Comparison of ENCODE assay signal across 8 mouse cellular contexts in genomic region chr11:80208860-80209800, GRCm38 (mm10). TPM values are rescaled to one million over a fixed set of nuclear protein-coding genes. Genes with fewer than 3 reads are reported as not detected.
DNase-seq lines count a peak whose midpoint lies in the region; ATAC-seq and TF ChIP-seq lines count a peak whose summit lies in the region.

TSS of gene Rhot1 (plus strand) at chr11:80209019.

- peak; percentile 99 for DNase-seq in MEL (ENCODE audit: low read depth, low spot score)
- DNase-seq in cerebellum, adult 2 months, result peak; percentile 96 to 98
- peak; percentile 92 for DNase-seq in forelimb bud, embryonic 11.5 days (ENCODE audit: low read depth, low spot score)
- DNase-seq in layer of hippocampus, adult 9-10 months (ENCODE audit: low spot score), result peak; percentile 94
- DNase-seq in ovary, postnatal 10 days (ENCODE audit: low spot score), result peak; percentile 94
- peak; percentile 92 to 98 for DNase-seq in thymus, postnatal 10 days (ENCODE audit: low spot score in 2 of 2)

- no peaks in the 10 kb centered on the region for H3K9me3 ChIP-seq in MEL (replicated peaks; ENCODE audit: insufficient read depth, low read length)
- no peaks in the 10 kb centered on the region for H3K9me3 ChIP-seq in lung, embryonic 16.5 days (ENCODE audit: control insufficient read depth, low read length)

- peaks cover 5 to 9% of the 10 kb centered on the region in 2 experiments for H3K36me3 ChIP-seq in MEL (ENCODE audit: control insufficient read depth in 1 of 2, insufficient read depth in 2 of 2, low read length in 2 of 2)
- peaks cover 3% of the 10 kb centered on the region; the same call in 1 of the 2 replicates for H3K36me3 ChIP-seq in lung, embryonic 16.5 days (ENCODE audit: control insufficient read depth, insufficient read depth, low read length)

- peak within 1 kb of the TSS; percentile 85 for H3K9ac ChIP-seq in MEL (ENCODE audit: control insufficient read depth, low read depth, low read length, poor library complexity, severe bottlenecking)
- peak within 1 kb of the TSS; percentile 88 for H3K9ac ChIP-seq in lung, embryonic 16.5 days (ENCODE audit: low read length)

- peak; percentile 94 to 96 for TF ChIP-seq POLR2A in MEL (IDR thresholded peaks at IDR 0.05; ENCODE audit: control insufficient read depth in 1 of 2, insufficient read depth in 1 of 2, low read depth in 1 of 2, low read length in 2 of 2, poor library complexity in 1 of 2)
- TF ChIP-seq POLR2A in cerebellum, adult 2 months (IDR thresholded peaks at IDR 0.05; ENCODE audit: borderline replicate concordance, insufficient read depth, low read length), result peak; percentile 71

- no peaks in the 10 kb centered on the region for H3K27me3 ChIP-seq in MEL (ENCODE audit: control insufficient read depth in 1 of 2, insufficient read depth in 2 of 2, low read length in 2 of 2)
- H3K27me3 ChIP-seq in cerebellum, adult 2 months (ENCODE audit: control insufficient read depth, insufficient read depth, low read length), result no peaks in the 10 kb centered on the region
- H3K27me3 ChIP-seq in lung, embryonic 16.5 days (ENCODE audit: control insufficient read depth, insufficient read depth, low read depth, low read length), result no peaks in the 10 kb centered on the region

- H3K4me1 ChIP-seq in MEL (ENCODE audit: control insufficient read depth in 1 of 2, insufficient read depth in 2 of 2, low read length in 2 of 2), result peaks cover 3 to 5% of the 10 kb centered on the region in 2 experiments; a peak in 3 of 4 replicates
- H3K4me1 ChIP-seq in cerebellum, adult 2 months (ENCODE audit: control insufficient read depth, insufficient read depth, low read length), result peaks cover 4% of the 10 kb centered on the region
- H3K4me1 ChIP-seq in lung, embryonic 16.5 days (replicated peaks; ENCODE audit: control insufficient read depth, insufficient read depth, low read length), result peaks cover 7% of the 10 kb centered on the region

- TF ChIP-seq RAD21 in MEL (IDR thresholded peaks at IDR 0.05; ENCODE audit: low read depth, low read length), result no peak

- peak; percentile 78 to 99 (median 95) for TF ChIP-seq CTCF in MEL (IDR thresholded peaks at IDR 0.05 in 2 of 3, conservative IDR thresholded peaks at IDR 0.05 in 1 of 3; ENCODE audit: control insufficient read depth in 1 of 3, insufficient read depth in 1 of 3, low read depth in 2 of 3, low read length in 3 of 3, poor library complexity in 1 of 3, severe bottlenecking in 1 of 3)
- TF ChIP-seq CTCF in cerebellum, adult 2 months (IDR thresholded peaks at IDR 0.05; ENCODE audit: borderline replicate concordance, insufficient read depth, low read depth, low read length), result peak; percentile 79

- under 1% methylated on average over 78 of the region's 78 CpGs for WGBS in cerebellum, adult 2 months
- WGBS in lung, embryonic 16.5 days, result 0% methylated on average over 64 of the region's 78 CpGs

- peak within 1 kb of the TSS; percentile 71 for H3K27ac ChIP-seq in MEL (ENCODE audit: control insufficient read depth, low read depth, low read length)
- peak within 1 kb of the TSS; percentile 48 for H3K27ac ChIP-seq in cerebellum, adult 2 months (ENCODE audit: insufficient read depth, low read length)
- H3K27ac ChIP-seq in lung, embryonic 16.5 days (ENCODE audit: low read length), result peak within 1 kb of the TSS; percentile 94

- peak within 1 kb of the TSS; percentile 91 to 96 for H3K4me3 ChIP-seq in MEL (ENCODE audit: control insufficient read depth in 1 of 2, insufficient read depth in 1 of 2, low read depth in 2 of 2, low read length in 2 of 2)
- H3K4me3 ChIP-seq in cerebellum, adult 2 months (replicated peaks; ENCODE audit: insufficient read depth, low read depth, low read length), result peak within 1 kb of the TSS; percentile 67
- H3K4me3 ChIP-seq in lung, embryonic 16.5 days (ENCODE audit: low read length), result peak within 1 kb of the TSS; percentile 85

- ATAC-seq in hematopoietic stem cell, adult 5-6 weeks (replicated peaks in 1 of 2; ENCODE audit: insufficient read depth in 1 of 2, low FRiP score in 2 of 2, low TSS enrichment in 1 of 2, low read depth in 1 of 2, poor library complexity in 2 of 2, severe bottlenecking in 2 of 2), result peak; percentile 77 to 90
- peak; percentile 97 for ATAC-seq in lung, embryonic 16.5 days (ENCODE audit: low read depth)

- H3K79me2 ChIP-seq in MEL (ENCODE audit: control insufficient read depth, insufficient read depth, low read length, poor library complexity), result peaks cover 31% of the 10 kb centered on the region

- peak within 1 kb of the TSS; percentile 58 for H3K4me2 ChIP-seq in lung, embryonic 16.5 days (ENCODE audit: low read depth, low read length)

- peak in 1 of 2 experiments; percentile 59; a peak in 2 of 4 replicates for TF ChIP-seq EP300 in MEL (IDR thresholded peaks at IDR 0.05; ENCODE audit: low read depth in 1 of 2, low read length in 2 of 2)

TF ChIP-seq in MEL, 35 proteins besides CTCF, POLR2A, EP300 and RAD21:
- TF ChIP-seq NRF1 (IDR thresholded peaks at IDR 0.05; ENCODE audit: insufficient read depth, low read depth, low read length, poor library complexity, severe bottlenecking), result 0 out of 2 replicates have a peak, but pooled peaks have one; percentile 28
- 0 out of 2 replicates have a peak, but pooled peaks have one; percentile 1 for TF ChIP-seq ZC3H11A (IDR thresholded peaks at IDR 0.05; ENCODE audit: low read depth, low read length)
- TF ChIP-seq HCFC1 (IDR thresholded peaks at IDR 0.05; ENCODE audit: low read depth, low read length), result peak; percentile 94
- TF ChIP-seq ZKSCAN1 (IDR thresholded peaks at IDR 0.05; ENCODE audit: low read depth, low read length), result no peak
- no peak for TF ChIP-seq CHD2 (IDR thresholded peaks at IDR 0.05; ENCODE audit: low read length)
- TF ChIP-seq MAZ (IDR thresholded peaks at IDR 0.05; ENCODE audit: low read depth, low read length), result peak; percentile 84
- TF ChIP-seq UBTF (IDR thresholded peaks at IDR 0.05; ENCODE audit: borderline replicate concordance, insufficient read depth, low read depth, low read length), result peak; percentile 97; the same call in 1 of the 2 replicates
- 0 out of 2 replicates have a peak, but pooled peaks have one; percentile 67 for TF ChIP-seq MEF2A (IDR thresholded peaks at IDR 0.05; ENCODE audit: extremely low read depth, insufficient replicate concordance, low read depth, low read length, poor library complexity, severe bottlenecking)
- 0 out of 2 replicates have a peak, but pooled peaks have one; percentile 53 for TF ChIP-seq MYC (IDR thresholded peaks at IDR 0.05; ENCODE audit: low read depth, low read length)
- TF ChIP-seq ELF1 (IDR thresholded peaks at IDR 0.05; ENCODE audit: low read depth, low read length), result peak; percentile 79
- peak; percentile 94 for TF ChIP-seq ZNF384 (IDR thresholded peaks at IDR 0.05; ENCODE audit: low read depth, low read length)
- TF ChIP-seq BHLHE40 (IDR thresholded peaks at IDR 0.05; ENCODE audit: borderline replicate concordance, low read depth, low read length), result 0 out of 2 replicates have a peak, but pooled peaks have one; percentile 40
- no peak for TF ChIP-seq JUND (IDR thresholded peaks at IDR 0.05; ENCODE audit: low read depth, low read length)
- no peak for TF ChIP-seq MYB (IDR thresholded peaks at IDR 0.05; ENCODE audit: low read depth, low read length)
- TF ChIP-seq MXI1 (IDR thresholded peaks at IDR 0.05; ENCODE audit: low read depth, low read length), result peak; percentile 72; the same call in 1 of the 2 replicates
- no peak for TF ChIP-seq GATA1 (IDR thresholded peaks at IDR 0.05; ENCODE audit: low read depth, low read length)
- TF ChIP-seq GABPA (IDR thresholded peaks at IDR 0.05; ENCODE audit: low read depth, low read length), result peak; percentile 91; the same call in 1 of the 2 replicates
- TF ChIP-seq MAX (IDR thresholded peaks at IDR 0.05; ENCODE audit: low read length), result 0 out of 2 replicates have a peak, but pooled peaks have one; percentile 45
- peak; percentile 84 for TF ChIP-seq POLR2AphosphoS2 (IDR thresholded peaks at IDR 0.05; ENCODE audit: low read length)
- TF ChIP-seq USF1 (IDR thresholded peaks at IDR 0.05; ENCODE audit: low read depth, low read length), result peak; percentile 34; the same call in 1 of the 2 replicates
- TF ChIP-seq ZMIZ1 (IDR thresholded peaks at IDR 0.05; ENCODE audit: low read depth, low read length), result peak; percentile 97
- no peak for TF ChIP-seq TAL1 (IDR thresholded peaks at IDR 0.05; ENCODE audit: low read length)
- no peak for TF ChIP-seq POLR2AphosphoS5 (IDR thresholded peaks at IDR 0.05; ENCODE audit: borderline replicate concordance, low read depth, low read length)
- no peak for TF ChIP-seq USF2 (IDR thresholded peaks at IDR 0.05; ENCODE audit: borderline replicate concordance in 1 of 2, insufficient read depth in 1 of 2, low read depth in 1 of 2, low read length in 2 of 2)
- TF ChIP-seq E2F4 (IDR thresholded peaks at IDR 0.05; ENCODE audit: borderline replicate concordance, low read depth, low read length), result no peak
- peak; percentile 0 for TF ChIP-seq CHD1 (IDR thresholded peaks at IDR 0.05; ENCODE audit: low read depth, low read length)
- no peak; the same call in 1 of the 2 replicates for TF ChIP-seq MAFK (IDR thresholded peaks at IDR 0.05; ENCODE audit: borderline replicate concordance, low read depth, low read length)
- peak; percentile 59 for TF ChIP-seq ETS1 (IDR thresholded peaks at IDR 0.05; ENCODE audit: low read depth, low read length)
- TF ChIP-seq TBP (IDR thresholded peaks at IDR 0.05; ENCODE audit: low read depth, low read length), result peak; percentile 60
- TF ChIP-seq RCOR1 (IDR thresholded peaks at IDR 0.05; ENCODE audit: low read depth, low read length), result peak; percentile 39; the same call in 1 of the 2 replicates
- no peak; the same call in 1 of the 2 replicates for TF ChIP-seq KAT2A (conservative IDR thresholded peaks at IDR 0.05; ENCODE audit: low read depth, low read length)
- peak; percentile 83 for TF ChIP-seq TCF12 (IDR thresholded peaks at IDR 0.05; ENCODE audit: low read depth, low read length)
- TF ChIP-seq NELFE (IDR thresholded peaks at IDR 0.05; ENCODE audit: low read depth, low read length), result peak; percentile 96
- TF ChIP-seq SMC3 (IDR thresholded peaks at IDR 0.05; ENCODE audit: low read depth, low read length), result peak; percentile 36
- TF ChIP-seq SIN3A (IDR thresholded peaks at IDR 0.05; ENCODE audit: low read length), result peak; percentile 90

RNA-seq across cellular contexts. Expression of gene Rhot1, which starts in this region (rescaled TPM):
- total RNA-seq in MEL (2012; rRNA removed), result 39.8 and 43.7 TPM in 2 replicates
- polyA plus RNA-seq in MEL (2012; ENCODE audit: insufficient read depth in 1 of 2, insufficient read length in 2 of 2, low read depth in 1 of 2, low replicate concordance in 2 of 2, missing spikeins in 1 of 2), result 100 to 1,000 TPM in 1 of 2 experiments, 10 to 100 TPM in 1; 44.3 to 919 TPM
- 59.2 and 60.6 TPM in 2 replicates for polyA plus RNA-seq in cerebellum, adult 2 months (2012; rRNA removed)
- 75.5 and 81.1 TPM in 2 replicates for total RNA-seq in hematopoietic stem cell, adult 5-6 weeks (2017)
- polyA plus RNA-seq in lung, embryonic 16.5 days (2015; fragmentation: Nextera tagmentation; extraction: Ambion mirVana), result 47.3 and 48.5 TPM in 2 replicates

Comparison
In these comparisons a context has a peak if more than half of its experiments do, and no peak if none do; other contexts are left out.
1. Peak in every context shown above with its lines: DNase-seq, ATAC-seq, H3K4me3 ChIP-seq and H3K27ac ChIP-seq.